ENCODE assay signal across 35 mouse cellular contexts in genomic region chr5:72335873-72336272, GRCm38 (mm10).
"Had no signal": no experiment of that assay in that cellular context is flagged by ENCODE, and none has a peak within 500 bp of the region (broad histone marks: within the 10 kb centered on the region; RNA-seq: fewer than 3 reads in every experiment).

No protein-coding gene starts in this region.

- DNase-seq: heart, postnatal 10 days; heart, postnatal 14 days; heart, postnatal 36 days; heart, postnatal 4 days; kidney, adult 11 months; kidney, adult 18-20 months; kidney, adult 2 months; kidney, adult 8-10 months; kidney, adult 9 months; kidney, postnatal 10 days; kidney, postnatal 14 days; kidney, postnatal 25 days; kidney, postnatal 36 days; kidney, postnatal 4 days; layer of hippocampus, adult 9-11 months; layer of hippocampus, postnatal 36 days had no signal

- H3K4me2 ChIP-seq: heart, embryonic 11.5 days; heart, embryonic 12.5 days; heart, embryonic 13.5 days; heart, embryonic 15.5 days; hindbrain, embryonic 12.5 days; hindbrain, embryonic 13.5 days; hindbrain, embryonic 14.5 days; hindbrain, embryonic 15.5 days; intestine, embryonic 15.5 days; kidney, embryonic 15.5 days had no signal

- H3K4me3 ChIP-seq: heart, embryonic 10.5 days; heart, embryonic 12.5 days; heart, embryonic 13.5 days; heart, embryonic 15.5 days; hindbrain, embryonic 10.5 days; hindbrain, embryonic 12.5 days; hindbrain, embryonic 13.5 days; hindbrain, embryonic 15.5 days; intestine, embryonic 15.5 days; kidney, embryonic 15.5 days; layer of hippocampus, adult 2 months had no signal

- H3K27me3 ChIP-seq: heart, embryonic 12.5 days; heart, embryonic 13.5 days; heart, embryonic 15.5 days; hindbrain, embryonic 12.5 days; hindbrain, embryonic 13.5 days; hindbrain, embryonic 15.5 days; intestine, embryonic 15.5 days; kidney, embryonic 15.5 days had no signal

- H3K4me1 ChIP-seq: heart, embryonic 13.5 days; heart, embryonic 15.5 days; hindbrain, embryonic 12.5 days; hindbrain, embryonic 13.5 days; hindbrain, embryonic 15.5 days; intestine, embryonic 15.5 days; kidney, embryonic 15.5 days had no signal

- H3K9ac ChIP-seq: heart, embryonic 12.5 days; heart, embryonic 13.5 days; heart, embryonic 15.5 days; hindbrain, embryonic 12.5 days; hindbrain, embryonic 13.5 days; hindbrain, embryonic 14.5 days; hindbrain, embryonic 15.5 days; intestine, embryonic 15.5 days; kidney, embryonic 15.5 days had no signal

- H3K27ac ChIP-seq: heart, embryonic 10.5 days; heart, embryonic 13.5 days; heart, embryonic 15.5 days; hindbrain, embryonic 10.5 days; hindbrain, embryonic 12.5 days; hindbrain, embryonic 13.5 days; hindbrain, embryonic 14.5 days; hindbrain, embryonic 15.5 days; hindbrain, postnatal 0 days; intestine, embryonic 15.5 days; kidney, embryonic 15.5 days; kidney, postnatal 0 days; layer of hippocampus, adult 2 months had no signal

- H3K36me3 ChIP-seq: heart, embryonic 10.5 days; heart, embryonic 12.5 days; heart, embryonic 13.5 days; heart, embryonic 15.5 days; hindbrain, embryonic 10.5 days; hindbrain, embryonic 12.5 days; hindbrain, embryonic 13.5 days; hindbrain, embryonic 15.5 days; intestine, embryonic 15.5 days; kidney, embryonic 15.5 days had no signal

- ATAC-seq: hindbrain, embryonic 16.5 days; hindbrain, postnatal 0 days; inflammation-experienced regulatory T-cells, adult 6 months; intestine, embryonic 15.5 days; intestine, embryonic 16.5 days; intestine, postnatal 0 days had no signal

- H3K9me3 ChIP-seq: heart, embryonic 10.5 days; heart, embryonic 12.5 days; heart, embryonic 13.5 days; heart, embryonic 15.5 days; hindbrain, embryonic 10.5 days; hindbrain, embryonic 12.5 days; hindbrain, embryonic 13.5 days; hindbrain, embryonic 15.5 days; intestine, embryonic 15.5 days; kidney, embryonic 15.5 days had no signal
